Mouse (Mus musculus) ES-E14 (cell line): ENCODE measurements around the gene Rasgef1b. TPM values are rescaled to one million over a fixed set of nuclear protein-coding genes. Genes with fewer than 3 reads are reported as not detected.

Experiments used
- DNase-seq: peaks from one replicate; pipeline ENCODE4 v3.0.0-alpha.2; 2013; ENCODE audit warnings: low read depth, low spot score
- H3K27ac ChIP-seq: 2 replicates; pipeline ENCODE4 v1.5.1; 2012; ENCODE audit warnings: low read depth, mild to moderate bottlenecking, low read length, moderate library complexity, mixed read lengths; ENCODE audit not compliant: poor library complexity, insufficient read depth, severe bottlenecking
- H3K36me3 ChIP-seq: 2 replicates; pipeline ENCODE4 v1.6.1; 2012; ENCODE audit warnings: mild to moderate bottlenecking, low read length, moderate library complexity, mixed read lengths; ENCODE audit not compliant: control insufficient read depth, poor library complexity, insufficient read depth, severe bottlenecking
- H3K4me1 ChIP-seq, 2 experiments: fragments of 150-350 bp in 1 of 2; sonication (generic) in 1 of 2; 2 replicates each; pipeline ENCODE4 v1.6.1; 2012; ENCODE audit warnings: low read length in 2 of 2, mild to moderate bottlenecking in 1 of 2, mixed read lengths in 1 of 2; ENCODE audit not compliant: control insufficient read depth in 2 of 2, insufficient read depth in 2 of 2, poor library complexity in 1 of 2
- H3K4me3 ChIP-seq, 2 experiments: fragments of 150-350 bp in 1 of 2; sonication (generic) in 1 of 2; 2 replicates each; pipeline ENCODE4 v1.5.1; 2012; ENCODE audit warnings: low read length in 2 of 2, low read depth in 1 of 2, mild to moderate bottlenecking in 1 of 2, mixed read lengths in 1 of 2; ENCODE audit not compliant: insufficient read depth in 1 of 2, poor library complexity in 1 of 2, severe bottlenecking in 1 of 2
- H3K9ac ChIP-seq: 2 replicates; pipeline ENCODE4 v1.6.1; 2012; ENCODE audit warnings: low read depth, mild to moderate bottlenecking, low read length, mixed read lengths; ENCODE audit not compliant: poor library complexity, insufficient read depth, severe bottlenecking
- H3K9me3 ChIP-seq: fragments of 150-350 bp; sonication (generic); 2 replicates; pipeline ENCODE4 v1.6.1; 2012; ENCODE audit warnings: low read depth, mild to moderate bottlenecking, low read length; ENCODE audit not compliant: control insufficient read depth, insufficient read depth
- CHD2 ChIP-seq: IDR thresholded peaks from 2 replicates; pipeline ENCODE4 v1.6.1; 2014; ENCODE audit warnings: mild to moderate bottlenecking, low read depth, low read length, inconsistent platforms
- HCFC1 ChIP-seq: IDR thresholded peaks from 2 replicates; pipeline ENCODE4 v1.6.1; 2012; ENCODE audit warnings: low read length, inconsistent platforms, borderline replicate concordance; ENCODE audit not compliant: insufficient read depth
- MAFK ChIP-seq: IDR thresholded peaks from 2 replicates; pipeline ENCODE4 v1.6.1; 2014; ENCODE audit warnings: mild to moderate bottlenecking, low read depth, low read length, inconsistent platforms; ENCODE audit not compliant: insufficient read depth
- ZC3H11A ChIP-seq: IDR thresholded peaks from 2 replicates; pipeline ENCODE4 v1.6.1; 2012; ENCODE audit warnings: low read depth, mild to moderate bottlenecking, inconsistent platforms, low read length, borderline replicate concordance
- ZNF384 ChIP-seq: IDR thresholded peaks from 2 replicates; pipeline ENCODE4 v1.6.1; 2012; ENCODE audit warnings: low read depth, low read length, inconsistent platforms
- in situ Hi-C, 2 experiments: fragments of 600-800 bp; cut with MboI; formaldehyde crosslinking; loops; one replicate each; pipeline ENCODE4 v1.15.1; 2025; ENCODE audit warnings: low sequenced_read_pairs in 2 of 2, inconsistent platforms in 1 of 2; ENCODE audit not compliant: unreplicated experiment in 2 of 2
- total RNA-seq: library from RNA; depleted of rRNA; stranded (reverse); fragments of 300-350 nt; gene quantifications from 2 replicates; pipeline ENCODE4 v1.2.3, GENCODE M21; 2012

Rasgef1b gene
- total RNA-seq, 1 experiment, result 2.8 TPM

GRCm38 (mm10) chr5:99753843-99754242 is 25.0 kb upstream of the Rasgef1b start:
- no peak overlapping the region for H3K4me3 ChIP-seq
- no peaks in the 10 kb centered on the region for H3K4me1 ChIP-seq
- TF ChIP-seq CHD2, result no peak
- no peak for TF ChIP-seq HCFC1
- TF ChIP-seq MAFK, result no peak
- TF ChIP-seq ZC3H11A, result no peak
- TF ChIP-seq ZNF384, result no peak
- H3K36me3 ChIP-seq, result no peaks in the 10 kb centered on the region
- no peak overlapping the region for H3K27ac ChIP-seq
- in situ Hi-C loops, result no loop called here
- H3K9me3 ChIP-seq, result no peaks in the 10 kb centered on the region
- no peak for DNase-seq
- no peak overlapping the region for H3K9ac ChIP-seq

- TF ChIP-seq MAFK (no peak), ZC3H11A (no peak)
- Histone ChIP-seq H3K9ac (no peak overlapping the region), H3K36me3 (no peaks in the 10 kb centered on the region), H3K4me1 (no peaks in the 10 kb centered on the region), H3K27ac (no peak overlapping the region), H3K4me3 (no peak overlapping the region), H3K9me3 (no peaks in the 10 kb centered on the region)
- DNase-seq, result no peak
- in situ Hi-C loops, result no loop called here
Observed at GRCm38 (mm10) chr5:99753368-99753767, 24.5 kb upstream of the Rasgef1b start.

DNA sequence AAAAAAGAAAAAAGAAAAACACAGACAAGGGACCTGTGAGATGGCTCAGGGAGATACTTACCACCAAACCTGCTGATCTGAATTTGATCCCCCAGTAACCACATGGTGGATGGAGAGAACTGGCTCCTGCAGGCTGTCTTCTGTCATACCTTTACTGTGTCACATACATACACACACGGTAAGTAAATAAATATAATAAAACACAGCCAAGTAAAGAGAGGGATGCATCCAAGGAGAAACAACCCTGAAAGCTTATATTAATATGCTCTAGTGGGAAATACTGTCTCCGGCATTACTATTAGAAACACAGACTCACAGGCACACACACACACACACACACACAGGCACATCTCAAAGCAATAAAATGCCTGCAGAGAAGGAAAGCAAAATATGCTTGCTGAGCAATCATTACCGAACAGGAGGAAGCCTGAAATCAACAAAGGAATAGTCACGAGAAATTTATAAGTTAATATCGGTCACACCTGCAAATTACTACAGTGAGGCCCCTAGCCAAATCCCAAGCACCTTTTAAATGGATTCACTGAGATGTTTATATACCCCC is 23.9 kb upstream of the Rasgef1b start:
- Histone ChIP-seq H3K27ac (no peak overlapping the region), H3K9me3 (no peaks in the 10 kb centered on the region), H3K4me1 (no peaks in the 10 kb centered on the region), H3K4me3 (no peak overlapping the region), H3K9ac (no peak overlapping the region), H3K36me3 (no peaks in the 10 kb centered on the region)
- no peak for TF ChIP-seq MAFK
- no peak for TF ChIP-seq HCFC1
- no peak for TF ChIP-seq CHD2
- no peak for TF ChIP-seq ZNF384
- TF ChIP-seq ZC3H11A, result no peak
- DNase-seq, result no peak
- in situ Hi-C loops, result no loop called here

DNA sequence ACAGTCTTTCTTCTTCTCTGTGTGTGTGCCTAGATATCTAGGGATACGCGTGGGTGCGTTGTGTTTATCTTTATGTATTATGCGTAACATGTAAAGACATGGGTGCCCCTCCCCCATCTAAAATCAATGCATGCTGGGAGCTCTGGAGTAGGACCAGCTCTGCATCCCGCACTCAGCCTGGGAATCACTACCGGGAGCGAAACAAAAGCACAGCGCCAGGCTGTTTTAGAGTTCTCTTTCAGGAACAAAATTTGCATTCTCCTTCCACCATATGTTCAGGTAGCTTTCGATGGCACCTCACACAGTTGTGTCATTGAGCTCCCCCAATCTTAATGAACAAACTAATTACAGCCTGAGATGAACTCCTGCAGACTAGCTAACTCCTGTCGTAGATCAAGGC is 19.6 kb upstream of the Rasgef1b start:
- Histone ChIP-seq H3K9me3 (no peaks in the 10 kb centered on the region), H3K9ac (no peak overlapping the region), H3K27ac (no peak overlapping the region), H3K4me3 (no peak overlapping the region), H3K36me3 (no peaks in the 10 kb centered on the region), H3K4me1 (no peaks in the 10 kb centered on the region)
- no peak for DNase-seq
- TF ChIP-seq ZC3H11A, result no peak
- TF ChIP-seq MAFK, result no peak
- in situ Hi-C loops, result no loop called here

- Histone ChIP-seq H3K4me1 (no peaks in the 10 kb centered on the region), H3K27ac (no peak overlapping the region), H3K36me3 (no peaks in the 10 kb centered on the region), H3K9me3 (no peaks in the 10 kb centered on the region), H3K9ac (no peak overlapping the region), H3K4me3 (no peak overlapping the region)
- TF ChIP-seq ZC3H11A (no peak), CHD2 (no peak), HCFC1 (no peak), MAFK (no peak), ZNF384 (no peak)
- DNase-seq, result no peak
- in situ Hi-C loops, result no loop called here
Observed at GRCm38 (mm10) chr5:99746087-99746486, 17.2 kb upstream of the Rasgef1b start.
